Mouse (Mus musculus): ENCODE data around the gene Cdipt. TPM values are rescaled to one million over a fixed set of nuclear protein-coding genes. Genes with fewer than 3 reads are reported as not detected.

The Cdipt gene
- total and polyA plus RNA-seq, 2 experiments from 2014 or later: 146 to 240 TPM

DNA sequence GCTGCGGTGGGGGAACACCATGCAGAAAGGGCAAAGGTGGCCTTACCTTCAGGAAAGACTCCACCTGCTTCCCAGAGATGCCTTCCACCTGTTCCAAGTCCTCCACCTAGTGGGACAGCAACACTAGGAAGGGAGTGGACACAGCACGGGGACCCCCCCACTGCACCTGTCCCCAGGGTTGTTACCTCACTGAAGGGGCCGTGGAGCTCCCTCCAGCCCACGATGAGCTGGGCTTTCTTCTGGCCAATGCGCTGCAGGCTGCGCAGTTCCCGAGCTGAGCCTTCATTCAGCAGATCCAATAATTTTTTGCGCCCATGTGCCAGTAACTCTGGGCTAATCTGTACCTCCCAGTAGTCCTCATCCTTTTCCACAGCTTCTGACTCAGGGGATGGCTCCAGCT lies 52.2 kb downstream of the Cdipt start:
- Histone ChIP-seq H3K4me2 (ENCODE audit: low read depth, low read length) (peak overlapping the region; percentile 87), H3K36me3 (ENCODE audit: insufficient read depth, low read length) (0 out of 2 replicates have a peak, but pooled peaks cover 8% of the 10 kb centered on the region), H3K4me3 (ENCODE audit: low read length) (peak overlapping the region; percentile 88), H3K4me1 (ENCODE audit: insufficient read depth, low read length) (peaks cover 28% of the 10 kb centered on the region), H3K9me3 (ENCODE audit: low read length) (no peaks in the 10 kb centered on the region), H3K27me3 (ENCODE audit: insufficient read depth, low read length) (no peaks in the 10 kb centered on the region), H3K27ac (peak overlapping the region; percentile 99), H3K9ac (replicated peaks; ENCODE audit: low read length) (peak overlapping the region; percentile 99)
- 57% methylated on average over 8 of the region's 8 CpGs for WGBS
- no peak for TF ChIP-seq CTCF (IDR thresholded peaks at IDR 0.05; ENCODE audit: low read depth)
- ATAC-seq: no peak
- peak; percentile 23 for DNase-seq (ENCODE audit: low spot score)

Other genes starting within 250 kb of the Cdipt start
- gene Mapk3, start 216.3 kb upstream of the Cdipt start, total RNA-seq (2014; rRNA removed): 109 and 132 TPM in 2 replicates
- 99.9 and 107 TPM in 2 replicates for gene Mapk3, start 216.3 kb upstream of the Cdipt start, polyA plus RNA-seq (2015; fragmentation: Nextera tagmentation; extraction: Ambion mirVana)
- gene Gdpd3, start 209.6 kb upstream of the Cdipt start, total RNA-seq (2014; rRNA removed): 0.43 and 3.4 TPM in 2 replicates
- gene Gdpd3, start 209.6 kb upstream of the Cdipt start, polyA plus RNA-seq (2015; fragmentation: Nextera tagmentation; extraction: Ambion mirVana): 0.92 and 0.99 TPM in 2 replicates
- gene Ypel3, start 199.0 kb upstream of the Cdipt start, total RNA-seq (2014; rRNA removed): 163 and 240 TPM in 2 replicates
- 239 and 242 TPM in 2 replicates for gene Ypel3, start 199.0 kb upstream of the Cdipt start, polyA plus RNA-seq (2015; fragmentation: Nextera tagmentation; extraction: Ambion mirVana)
- 0.16 and 2.1 TPM in 2 replicates for gene Tbx6, start 194.4 kb upstream of the Cdipt start, total RNA-seq (2014; rRNA removed)
- gene Tbx6, start 194.4 kb upstream of the Cdipt start, polyA plus RNA-seq (2015; fragmentation: Nextera tagmentation; extraction: Ambion mirVana): 0.26 and 0.29 TPM in 2 replicates
- 126 and 199 TPM in 2 replicates for gene Ppp4c, start 183.4 kb upstream of the Cdipt start, total RNA-seq (2014; rRNA removed)
- gene Ppp4c, start 183.4 kb upstream of the Cdipt start, polyA plus RNA-seq (2015; fragmentation: Nextera tagmentation; extraction: Ambion mirVana): 142 and 143 TPM in 2 replicates
- gene Fam57b, start 178.2 kb upstream of the Cdipt start, total RNA-seq (2014; rRNA removed): 40.1 and 44.8 TPM in 2 replicates
- 40.7 and 44.3 TPM in 2 replicates for gene Fam57b, start 178.2 kb upstream of the Cdipt start, polyA plus RNA-seq (2015; fragmentation: Nextera tagmentation; extraction: Ambion mirVana)
- not detected in 2 replicates for gene 4930451I11Rik, start 144.3 kb upstream of the Cdipt start, total RNA-seq (2014; rRNA removed)
- 0.54 TPM in 1 of 2 replicates, not detected in the other for gene 4930451I11Rik, start 144.3 kb upstream of the Cdipt start, polyA plus RNA-seq (2015; fragmentation: Nextera tagmentation; extraction: Ambion mirVana)
- 40.5 and 57.3 TPM in 2 replicates for gene Doc2a, start 128.5 kb upstream of the Cdipt start, total RNA-seq (2014; rRNA removed)
- 31.3 and 37.6 TPM in 2 replicates for gene Doc2a, start 128.5 kb upstream of the Cdipt start, polyA plus RNA-seq (2015; fragmentation: Nextera tagmentation; extraction: Ambion mirVana)
- gene Hirip3, start 113.9 kb upstream of the Cdipt start, total RNA-seq (2014; rRNA removed): 4.3 and 9.4 TPM in 2 replicates
- gene Hirip3, start 113.9 kb upstream of the Cdipt start, polyA plus RNA-seq (2015; fragmentation: Nextera tagmentation; extraction: Ambion mirVana): 20.6 and 21.1 TPM in 2 replicates
- gene Ino80e, start 113.5 kb upstream of the Cdipt start, total RNA-seq (2014; rRNA removed): 61.0 and 66.9 TPM in 2 replicates
- 85.2 and 85.5 TPM in 2 replicates for gene Ino80e, start 113.5 kb upstream of the Cdipt start, polyA plus RNA-seq (2015; fragmentation: Nextera tagmentation; extraction: Ambion mirVana)
- gene Taok2, start 91.2 kb upstream of the Cdipt start, total RNA-seq (2014; rRNA removed): 140 and 143 TPM in 2 replicates
- gene Taok2, start 91.2 kb upstream of the Cdipt start, polyA plus RNA-seq (2015; fragmentation: Nextera tagmentation; extraction: Ambion mirVana): 41.0 and 43.7 TPM in 2 replicates
- gene Tmem219, start 53.0 kb upstream of the Cdipt start, total RNA-seq (2014; rRNA removed): 45.9 and 47.0 TPM in 2 replicates
- gene Tmem219, start 53.0 kb upstream of the Cdipt start, polyA plus RNA-seq (2015; fragmentation: Nextera tagmentation; extraction: Ambion mirVana): 35.1 and 39.1 TPM in 2 replicates
- gene Kctd13, start 47.0 kb upstream of the Cdipt start, total RNA-seq (2014; rRNA removed): 113 and 128 TPM in 2 replicates
- 124 and 129 TPM in 2 replicates for gene Kctd13, start 47.0 kb upstream of the Cdipt start, polyA plus RNA-seq (2015; fragmentation: Nextera tagmentation; extraction: Ambion mirVana)
- gene Asphd1, start 26.3 kb upstream of the Cdipt start, total RNA-seq (2014; rRNA removed): 35.7 and 58.1 TPM in 2 replicates
- gene Asphd1, start 26.3 kb upstream of the Cdipt start, polyA plus RNA-seq (2015; fragmentation: Nextera tagmentation; extraction: Ambion mirVana): 15.9 and 16.0 TPM in 2 replicates
- gene Sez6l2, start 25.4 kb upstream of the Cdipt start, total RNA-seq (2014; rRNA removed): 253 and 282 TPM in 2 replicates
- 58.8 and 66.5 TPM in 2 replicates for gene Sez6l2, start 25.4 kb upstream of the Cdipt start, polyA plus RNA-seq (2015; fragmentation: Nextera tagmentation; extraction: Ambion mirVana)
- gene Cdiptos, start 184 bp downstream of the Cdipt start, total RNA-seq (2014; rRNA removed): 0.31 TPM in 1 of 2 replicates, not detected in the other
- 0.95 and 1.4 TPM in 2 replicates for gene Cdiptos, start 184 bp downstream of the Cdipt start, polyA plus RNA-seq (2015; fragmentation: Nextera tagmentation; extraction: Ambion mirVana)
- 6.5 and 6.9 TPM in 2 replicates for gene Mvp, start 38.7 kb downstream of the Cdipt start, total RNA-seq (2014; rRNA removed)
- gene Mvp, start 38.7 kb downstream of the Cdipt start, polyA plus RNA-seq (2015; fragmentation: Nextera tagmentation; extraction: Ambion mirVana): 5.5 and 5.8 TPM in 2 replicates
- 1.2 TPM in 1 of 2 replicates, not detected in the other for gene Pagr1b, start 40.6 kb downstream of the Cdipt start, total RNA-seq (2014; rRNA removed)
- 0.49 and 1.5 TPM in 2 replicates for gene Pagr1b, start 40.6 kb downstream of the Cdipt start, polyA plus RNA-seq (2015; fragmentation: Nextera tagmentation; extraction: Ambion mirVana)
- 11.1 and 30.3 TPM in 2 replicates for gene Pagr1a, start 41.4 kb downstream of the Cdipt start, total RNA-seq (2014; rRNA removed)
- gene Pagr1a, start 41.4 kb downstream of the Cdipt start, polyA plus RNA-seq (2015; fragmentation: Nextera tagmentation; extraction: Ambion mirVana): 31.2 and 48.6 TPM in 2 replicates
- gene Gm42742, start 45.2 kb downstream of the Cdipt start, total RNA-seq (2014; rRNA removed): 7.1 and 40.2 TPM in 2 replicates
- gene Gm42742, start 45.2 kb downstream of the Cdipt start, polyA plus RNA-seq (2015; fragmentation: Nextera tagmentation; extraction: Ambion mirVana): 47.7 and 60.2 TPM in 2 replicates
- 138 and 144 TPM in 2 replicates for gene Prrt2, start 45.3 kb downstream of the Cdipt start, total RNA-seq (2014; rRNA removed)
- gene Prrt2, start 45.3 kb downstream of the Cdipt start, polyA plus RNA-seq (2015; fragmentation: Nextera tagmentation; extraction: Ambion mirVana): 79.0 and 99.9 TPM in 2 replicates
- gene Maz, start 51.1 kb downstream of the Cdipt start, total RNA-seq (2014; rRNA removed): 222 and 237 TPM in 2 replicates
- gene Maz, start 51.1 kb downstream of the Cdipt start, polyA plus RNA-seq (2015; fragmentation: Nextera tagmentation; extraction: Ambion mirVana): 69.3 and 70.5 TPM in 2 replicates
- gene Kif22, start 66.6 kb downstream of the Cdipt start, total RNA-seq (2014; rRNA removed): 8.1 and 9.1 TPM in 2 replicates
- gene Kif22, start 66.6 kb downstream of the Cdipt start, polyA plus RNA-seq (2015; fragmentation: Nextera tagmentation; extraction: Ambion mirVana): 24.5 and 29.3 TPM in 2 replicates
- gene Zg16, start 111.4 kb downstream of the Cdipt start, total RNA-seq (2014; rRNA removed): not detected in 2 replicates
- not detected in 2 replicates for gene Zg16, start 111.4 kb downstream of the Cdipt start, polyA plus RNA-seq (2015; fragmentation: Nextera tagmentation; extraction: Ambion mirVana)
- gene AI467606, start 115.4 kb downstream of the Cdipt start, total RNA-seq (2014; rRNA removed): 0.68 and 2.3 TPM in 2 replicates
- gene AI467606, start 115.4 kb downstream of the Cdipt start, polyA plus RNA-seq (2015; fragmentation: Nextera tagmentation; extraction: Ambion mirVana): 1.0 and 1.1 TPM in 2 replicates
- 1.0 and 2.0 TPM in 2 replicates for gene Qprt, start 146.3 kb downstream of the Cdipt start, total RNA-seq (2014; rRNA removed)
- 1.7 and 1.8 TPM in 2 replicates for gene Qprt, start 146.3 kb downstream of the Cdipt start, polyA plus RNA-seq (2015; fragmentation: Nextera tagmentation; extraction: Ambion mirVana)
- 0.11 and 0.21 TPM in 2 replicates for gene Spn, start 161.9 kb downstream of the Cdipt start, total RNA-seq (2014; rRNA removed)
- 0.05 and 0.09 TPM in 2 replicates for gene Spn, start 161.9 kb downstream of the Cdipt start, polyA plus RNA-seq (2015; fragmentation: Nextera tagmentation; extraction: Ambion mirVana)
- gene Cd2bp2, start 220.1 kb downstream of the Cdipt start, total RNA-seq (2014; rRNA removed): 59.7 and 75.0 TPM in 2 replicates
- 57.0 and 62.3 TPM in 2 replicates for gene Cd2bp2, start 220.1 kb downstream of the Cdipt start, polyA plus RNA-seq (2015; fragmentation: Nextera tagmentation; extraction: Ambion mirVana)
- gene Tbc1d10b, start 232.6 kb downstream of the Cdipt start, total RNA-seq (2014; rRNA removed): 68.6 and 69.4 TPM in 2 replicates
- gene Tbc1d10b, start 232.6 kb downstream of the Cdipt start, polyA plus RNA-seq (2015; fragmentation: Nextera tagmentation; extraction: Ambion mirVana): 25.4 and 28.1 TPM in 2 replicates
- 15.5 TPM in 1 of 2 replicates, not detected in the other for gene Mylpf, start 233.0 kb downstream of the Cdipt start, total RNA-seq (2014; rRNA removed)
- 3.0 and 3.1 TPM in 2 replicates for gene Mylpf, start 233.0 kb downstream of the Cdipt start, polyA plus RNA-seq (2015; fragmentation: Nextera tagmentation; extraction: Ambion mirVana)

Measured in hindbrain, postnatal 0 days (tissue).